Mouse (Mus musculus): ENCODE measurements at regions not wholly inside any gene's neighbourhood (a gene's known extent, or its start where the extent isn't known, plus 50 kb on each side); places are given as distances from the start of the nearest gene placed in this dataset.

DNA sequence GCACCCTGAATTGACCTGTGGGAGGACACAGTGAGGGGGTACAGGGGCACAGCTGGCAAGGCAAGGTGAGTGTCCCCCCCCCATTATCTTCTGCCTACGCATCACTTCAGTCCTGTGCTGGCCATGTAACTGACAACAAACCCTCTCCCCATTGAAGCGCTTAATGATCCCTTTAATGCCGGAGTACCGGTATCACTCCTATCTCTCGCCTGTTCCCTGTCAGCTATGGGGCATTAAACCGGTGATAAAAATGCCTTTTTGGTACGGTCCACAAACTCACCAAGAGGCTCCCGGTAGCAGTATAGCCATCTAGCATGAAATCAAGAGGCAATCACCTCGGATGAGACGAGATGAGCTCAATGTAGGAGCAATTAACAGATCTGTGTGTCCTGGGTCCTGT, 62.8 kb upstream of the Fstl4 start:
- TF ChIP-seq CTCF (IDR thresholded peaks at IDR 0.05; ENCODE audit: borderline replicate concordance, insufficient read depth, low read length) = no peak
- no peak for TF ChIP-seq POLR2A (IDR thresholded peaks at IDR 0.05; ENCODE audit: low read depth, low read length)

All from embryonic fibroblast, embryonic 13.5 days (primary cell).